Mouse (Mus musculus) thymus, postnatal 10 days (tissue): ENCODE data around the gene Tat.
A peak's percentile ranks its signal among the peaks of the same experiment; 100 is the strongest.

Experiments used
- DNase-seq, 2 experiments: peaks; one replicate each; pipeline ENCODE4 v3.0.0; 2021; ENCODE audit warnings: low spot score in 2 of 2

The Tat gene

GRCm38 (mm10) chr8:109990224-109990623 is at the start of gene Tat:
Tat (plus strand) TSS chr8:109990437.
- DNase-seq: no peak

DNA sequence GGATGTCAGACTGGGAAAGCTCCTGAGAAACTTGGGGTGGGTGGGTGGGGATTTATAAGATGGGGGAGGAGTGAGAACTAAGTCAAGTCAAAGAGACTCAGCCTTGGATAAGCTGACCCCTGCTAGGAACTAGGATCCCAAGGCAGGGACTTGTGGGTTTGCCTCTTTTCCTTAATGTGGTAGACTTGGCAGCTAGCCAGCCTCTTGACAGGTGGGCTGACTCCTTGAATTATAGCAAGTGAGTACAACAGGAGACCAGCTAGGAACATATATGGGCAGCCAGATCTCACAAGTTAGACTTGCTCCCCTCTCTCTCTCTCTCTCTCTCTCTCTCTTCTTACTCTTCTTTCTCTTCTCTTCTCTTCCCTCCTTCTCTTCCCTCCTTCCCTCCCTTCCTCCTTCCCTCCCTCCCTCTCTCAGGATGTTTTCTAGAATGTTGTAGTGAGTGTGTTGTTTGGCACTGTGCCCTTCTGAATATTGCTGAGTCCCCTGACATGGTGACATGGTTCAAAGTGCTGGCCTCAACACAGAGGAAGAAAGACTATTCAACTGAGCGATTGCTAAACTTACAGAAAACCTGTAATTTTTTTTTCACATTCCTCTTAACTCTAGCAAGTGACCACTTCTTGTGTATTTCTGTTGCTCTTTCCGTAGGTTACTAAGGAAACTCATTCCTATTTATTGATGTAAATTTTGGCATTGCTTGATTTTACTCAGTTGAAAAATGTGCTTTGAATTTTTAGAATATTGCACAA is 48.5 kb upstream of the Tat start:
- no peak for DNase-seq

DNA sequence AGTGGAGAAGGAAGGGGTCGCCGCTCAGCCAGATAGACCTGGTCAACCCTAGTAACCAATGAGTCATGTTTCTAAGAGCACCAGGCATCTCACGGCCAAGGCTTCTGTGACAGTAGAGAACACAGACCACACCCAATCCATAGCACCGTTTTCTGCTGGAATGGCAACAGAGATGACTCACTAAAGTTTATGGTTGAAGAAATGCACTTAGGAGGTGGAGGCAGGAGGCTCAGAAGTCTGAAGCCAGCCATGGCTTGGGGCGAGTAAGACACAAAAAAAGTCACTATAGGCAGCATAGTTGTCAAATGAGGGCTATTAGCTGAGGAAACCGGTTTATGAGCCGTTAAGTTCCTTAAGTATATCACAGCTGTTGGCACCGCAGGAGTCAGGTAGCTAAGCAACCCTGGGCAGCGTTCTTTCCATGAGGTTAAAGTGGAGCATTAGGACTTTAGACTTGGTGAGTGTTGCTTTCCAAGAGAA is 45.0 kb upstream of the Tat start:
- DNase-seq: no peak

DNA sequence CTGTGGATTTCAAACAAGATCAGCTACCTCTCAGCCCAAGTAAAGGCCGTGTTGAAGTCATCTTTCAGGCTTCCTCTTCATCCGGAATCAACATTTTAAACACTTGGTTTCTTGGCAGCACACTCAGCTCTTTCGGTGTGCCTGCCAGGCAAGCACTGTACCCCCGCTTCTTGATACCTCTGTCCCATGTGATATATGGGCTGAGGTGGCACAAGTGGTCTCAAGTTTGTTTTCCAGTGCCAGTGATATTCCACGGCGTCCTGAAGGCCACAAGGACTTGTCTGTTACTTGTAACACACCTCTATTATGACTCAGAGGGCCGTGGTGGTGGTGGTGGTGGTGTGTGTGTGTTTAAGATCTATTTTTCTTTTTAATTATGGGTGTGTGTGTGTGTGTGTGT is 44.5 kb upstream of the Tat start:
- no peak for DNase-seq

DNA sequence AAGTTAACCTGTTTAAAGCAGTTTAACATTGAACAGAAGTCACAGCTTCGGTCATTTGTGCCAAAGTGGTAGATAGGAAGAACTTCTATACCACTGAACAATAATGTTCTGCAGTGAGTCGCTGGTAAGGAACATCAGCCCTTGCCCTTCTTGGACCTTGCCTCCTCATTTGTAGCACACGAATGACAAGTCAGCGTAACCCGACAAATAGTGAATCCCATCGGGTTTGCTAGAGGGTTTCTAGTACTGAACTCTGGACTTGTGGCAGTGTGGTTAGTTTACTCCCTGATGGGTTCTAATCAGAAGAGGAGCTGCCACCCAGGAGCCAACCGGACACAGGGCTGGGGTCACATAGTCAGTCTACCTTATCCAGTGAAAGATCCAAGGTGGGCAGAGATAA is 44.0 kb upstream of the Tat start:
- no peak for DNase-seq

DNA sequence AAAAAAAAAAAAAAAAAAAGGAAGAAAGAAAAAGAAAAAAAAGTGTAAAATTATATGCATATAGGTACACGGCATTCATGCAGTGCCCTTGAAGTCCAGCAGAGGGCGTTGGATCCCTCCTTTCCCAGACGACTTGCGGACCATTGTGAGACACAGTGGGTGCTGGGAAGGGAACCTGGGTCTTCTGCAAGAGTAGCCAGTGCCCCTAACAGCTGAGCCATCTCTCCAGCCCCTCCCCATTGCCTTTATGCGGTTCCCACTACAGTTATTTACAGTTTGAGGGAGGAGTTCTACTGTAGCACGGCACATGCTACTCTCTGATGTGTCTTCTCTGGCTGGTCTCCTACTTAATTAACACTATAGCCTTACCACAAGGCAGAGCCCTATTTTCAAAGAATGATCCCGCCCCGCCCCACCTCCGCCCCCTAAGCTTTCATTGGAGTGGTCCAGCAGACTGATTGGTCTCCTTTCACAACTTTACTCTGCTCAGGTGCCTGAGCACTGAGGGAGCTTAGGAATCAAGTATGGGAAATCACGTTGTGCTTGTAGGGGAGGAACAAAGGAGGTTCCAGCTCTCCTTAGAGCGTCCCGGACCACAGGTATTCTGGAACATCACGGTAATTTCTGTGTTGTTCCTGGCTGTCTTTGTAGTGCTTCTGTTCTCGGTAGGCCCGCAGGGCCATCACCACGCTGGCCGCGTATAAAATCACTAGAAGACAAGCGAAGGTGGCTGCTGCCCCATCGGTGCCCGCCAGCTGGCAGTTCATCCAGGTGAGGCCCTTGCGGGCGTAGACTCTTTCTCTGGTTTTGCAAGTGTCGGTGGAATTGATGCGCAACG is 42.6 kb upstream of the Tat start:
- no peak for DNase-seq

DNA sequence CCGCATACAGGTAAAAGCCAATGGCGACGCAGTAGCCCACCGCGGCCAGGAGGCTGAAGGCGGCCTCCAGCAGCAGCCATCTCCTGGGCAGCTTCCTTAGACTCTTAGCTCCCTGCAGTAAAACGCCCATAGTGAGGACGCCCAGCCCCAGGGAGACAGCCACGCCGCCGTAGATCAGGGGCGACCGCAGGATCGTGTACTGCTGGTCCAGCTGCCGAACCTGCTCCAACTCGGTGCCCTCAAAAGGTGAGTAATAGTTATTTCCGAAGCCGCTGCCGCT is 42.0 kb upstream of the Tat start:
- no peak for DNase-seq

DNA sequence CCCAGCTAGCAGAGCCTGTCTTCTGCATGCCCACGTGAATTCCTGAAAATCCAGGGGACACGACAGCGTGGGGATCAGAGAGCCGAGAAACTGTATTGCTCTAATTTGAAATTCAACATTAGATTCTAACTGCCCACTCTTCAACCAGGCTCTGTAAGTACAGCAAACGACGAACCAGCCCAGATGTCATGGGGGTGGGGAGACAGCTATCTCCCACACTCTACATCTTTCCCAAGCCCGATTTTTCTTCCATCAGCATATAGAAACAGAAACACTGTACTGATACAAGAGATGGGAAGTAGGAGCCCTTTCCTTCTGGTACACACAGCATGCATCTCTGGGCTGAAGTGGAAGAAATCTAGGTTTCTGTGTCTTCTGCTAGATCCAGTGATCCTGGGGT is 38.1 kb upstream of the Tat start:
- no peak for DNase-seq

- DNase-seq: no peak
Observed at GRCm38 (mm10) chr8:109954486-109954948, 35.7 kb upstream of the Tat start.

- DNase-seq: peak in 1 of 2 experiments; percentile 21
Observed at GRCm38 (mm10) chr8:109957167-109958028, 32.8 kb upstream of the Tat start.

DNA sequence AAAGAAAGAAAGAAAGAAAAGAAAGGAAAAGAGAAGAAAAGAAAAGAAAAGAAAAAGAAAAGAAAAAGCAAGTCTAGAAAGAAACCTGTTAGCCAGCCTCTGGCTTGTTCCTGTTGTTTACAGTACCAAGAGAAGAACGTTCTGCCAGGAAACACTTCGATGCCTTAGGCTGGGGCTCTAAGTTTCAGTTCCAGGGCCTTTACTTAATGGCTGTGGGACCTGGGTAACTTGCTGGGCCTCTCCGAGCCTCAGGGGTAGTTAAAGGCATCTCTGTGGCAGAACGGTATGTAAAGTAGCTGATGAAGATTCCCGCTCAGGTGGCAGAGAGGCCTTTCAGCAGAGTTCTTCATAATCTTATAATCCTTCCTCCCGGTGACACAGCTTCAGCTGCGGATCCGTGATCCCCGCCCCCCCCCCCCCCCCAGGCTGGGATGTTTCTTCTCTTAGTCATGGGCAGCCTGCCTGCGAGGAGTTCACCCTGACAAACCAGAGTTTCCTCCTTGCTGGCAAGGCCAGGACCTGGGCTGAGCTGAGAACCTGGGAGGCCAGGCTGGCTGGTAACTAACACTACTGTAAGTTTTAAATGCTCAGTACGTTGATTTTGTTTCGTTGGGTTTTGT is 32.1 kb upstream of the Tat start:
- no peak for DNase-seq

GRCm38 (mm10) chr8:109959112-109959511 is 31.1 kb upstream of the Tat start:
- no peak for DNase-seq

DNA sequence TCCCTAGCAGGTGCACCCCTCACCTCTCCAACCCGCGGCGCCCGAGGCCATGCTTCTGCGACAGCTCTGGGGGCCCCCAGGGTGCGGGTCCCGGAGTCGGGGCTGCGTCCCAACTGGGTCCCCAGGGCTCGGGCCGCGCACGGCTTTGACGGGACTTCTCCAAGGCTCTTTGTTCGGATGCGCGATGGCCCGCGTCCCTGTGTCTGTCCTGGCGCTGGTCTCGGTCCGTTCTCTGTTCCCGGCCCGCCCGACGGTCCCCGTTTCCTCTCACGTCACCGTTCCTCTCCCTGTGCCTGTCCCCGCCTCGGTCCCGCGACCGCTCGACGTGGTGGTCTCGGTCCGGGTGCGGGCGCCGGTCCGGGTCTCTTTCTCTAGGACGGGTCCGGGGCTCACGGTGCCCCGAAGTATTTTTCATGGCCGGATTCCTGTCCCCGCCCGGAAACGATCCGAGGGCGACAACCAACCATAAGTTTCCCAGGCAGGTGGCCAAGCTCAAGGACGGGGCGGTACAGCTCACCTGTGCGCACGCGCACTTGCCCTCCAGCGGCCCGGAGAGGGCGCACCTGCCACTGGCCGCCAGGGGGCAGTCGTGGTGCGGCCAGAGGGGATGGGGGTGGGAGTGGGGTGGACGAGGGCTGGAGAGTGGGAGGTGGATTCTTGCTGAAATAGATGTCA is 28.4 kb upstream of the Tat start, which contains the start of gene Marveld3:
TSS of gene Marveld3 (minus strand) at position 511 of the 675 bp plus-strand sequence.
- DNase-seq: peak in 1 of 2 experiments; percentile 29

DNA sequence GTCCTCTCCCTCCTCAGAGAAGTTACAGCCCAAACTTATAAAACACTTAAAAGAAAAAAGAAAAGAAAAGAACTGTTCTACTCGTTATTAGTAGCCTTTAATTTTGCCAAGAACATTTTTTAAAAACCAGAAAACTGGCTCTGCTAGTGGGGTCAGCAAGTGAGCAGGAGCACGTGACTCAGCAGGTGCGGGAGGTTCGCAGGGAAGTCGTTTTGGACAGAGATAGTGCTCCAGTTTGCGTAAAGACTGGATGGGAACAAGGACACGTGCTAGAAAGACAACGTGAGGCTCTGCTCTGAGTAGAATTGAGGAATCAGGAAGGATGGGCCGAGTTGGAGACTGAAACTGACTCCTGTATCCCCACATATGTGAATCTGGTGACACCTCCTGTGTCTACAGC is 27.3 kb upstream of the Tat start:
- DNase-seq: no peak

- no peak for DNase-seq
Observed at GRCm38 (mm10) chr8:109963421-109963820, 26.8 kb upstream of the Tat start.

DNA sequence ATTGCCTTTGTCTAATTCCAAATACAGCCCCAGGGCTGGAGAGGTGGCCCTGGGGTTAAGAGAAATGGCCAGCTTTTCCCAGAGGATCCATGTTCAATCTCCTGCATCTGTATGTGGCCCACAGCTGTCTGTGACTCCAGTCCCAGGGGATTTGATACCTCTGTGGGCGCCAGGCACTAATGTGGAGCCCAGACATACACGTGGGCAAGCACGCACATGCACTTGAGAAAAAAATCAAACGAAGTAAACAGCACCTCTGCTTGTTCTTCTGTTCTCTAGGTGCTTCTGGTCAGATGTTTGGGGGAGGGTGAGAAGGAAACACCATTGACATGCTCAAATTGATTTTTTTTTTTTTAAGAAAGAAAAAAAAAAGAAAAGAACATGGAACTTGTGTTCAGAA is 26.1 kb upstream of the Tat start:
- no peak for DNase-seq

- DNase-seq: no peak
Observed at GRCm38 (mm10) chr8:109968837-109969236, 21.4 kb upstream of the Tat start.

GRCm38 (mm10) chr8:109970323-109970722 is 19.9 kb upstream of the Tat start:
- no peak for DNase-seq

DNA sequence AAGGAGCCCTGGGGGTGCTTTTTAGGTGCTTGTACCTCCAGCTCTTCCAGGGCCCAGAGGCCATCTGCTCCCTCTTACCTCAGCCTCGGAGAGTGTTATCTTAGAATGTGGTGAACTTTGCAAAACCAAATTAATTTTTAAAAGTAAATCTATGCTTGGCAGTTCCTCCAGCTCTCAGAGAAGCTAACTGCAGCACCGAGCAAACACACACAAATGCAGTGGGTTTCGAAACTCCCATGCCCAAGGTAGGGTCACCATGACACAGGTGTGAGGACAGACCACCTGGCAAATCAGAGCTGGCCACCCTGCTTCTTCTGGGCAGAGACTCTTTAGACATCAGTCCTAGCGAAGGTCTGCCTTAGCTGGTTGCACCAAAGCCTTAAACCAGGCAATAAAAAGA is 17.3 kb upstream of the Tat start:
- DNase-seq: no peak

DNA sequence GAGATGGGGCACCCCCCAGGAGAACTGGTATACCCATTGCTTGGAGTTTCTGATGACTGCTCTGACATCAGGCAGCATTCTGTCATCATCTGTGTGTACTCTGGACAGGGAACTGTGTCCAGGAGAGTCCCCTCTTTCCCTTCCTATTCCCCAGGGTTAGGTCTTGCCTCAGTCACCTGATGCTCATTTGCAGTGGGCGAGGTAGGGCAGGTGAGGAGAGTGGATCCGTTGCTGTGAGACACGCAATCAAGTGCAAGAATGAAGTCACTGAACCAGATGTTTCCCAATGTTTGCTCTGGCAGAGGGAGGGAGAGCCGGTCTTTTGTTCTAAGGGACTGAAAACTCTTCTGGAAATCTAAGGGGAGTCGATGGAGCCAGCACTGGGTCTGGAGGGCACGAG is 10.9 kb upstream of the Tat start:
- DNase-seq: no peak
